Mouse (Mus musculus) heart, postnatal 36 days (tissue): ENCODE measurements at regions not wholly inside any gene's neighbourhood (a gene's known extent, or its start where the extent isn't known, plus 50 kb on each side); places are given as distances from the start of the nearest gene placed in this dataset.
"Not testable (repeated sequence)": the region's sequence is repeated elsewhere in the genome, so short reads cannot be mapped to it uniquely, and the experiment has no call there.

ENCODE experiments used
- DNase-seq, 2 experiments: peaks; one replicate each; pipeline ENCODE4 v3.0.0; 2021 to 2022
- intact Hi-C: fragments of 180-260 bp; cut with DNase I; formaldehyde crosslinking; loops from one replicate; pipeline ENCODE4 v1.15.1; 2025

GRCm38 (mm10) chrX:166809165-166809564 is 223.6 kb upstream of the Egfl6 start:
- no peak for DNase-seq
- intact Hi-C loops, result no loop called here

DNA sequence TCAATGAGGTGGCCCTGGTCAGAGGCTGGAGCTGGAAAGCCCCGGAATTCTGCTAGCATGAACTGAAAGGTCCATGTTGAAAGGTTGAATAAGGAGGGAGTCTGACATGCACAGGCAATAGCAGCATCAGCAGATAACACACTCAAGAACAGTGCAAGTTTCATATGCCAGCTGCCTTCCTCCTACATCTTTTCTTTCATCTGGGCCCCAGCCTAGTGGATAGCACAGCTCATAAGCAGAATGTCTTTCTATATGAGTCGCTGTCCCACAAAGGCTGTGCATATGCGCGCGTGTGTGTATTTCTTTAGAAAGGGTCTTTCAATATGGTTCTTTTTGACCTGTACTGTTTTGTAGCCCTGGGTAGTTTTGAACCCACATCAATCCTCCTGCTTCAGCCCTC is 222.7 kb upstream of the Egfl6 start:
- no peak for DNase-seq
- intact Hi-C loops, result no loop called here

DNA sequence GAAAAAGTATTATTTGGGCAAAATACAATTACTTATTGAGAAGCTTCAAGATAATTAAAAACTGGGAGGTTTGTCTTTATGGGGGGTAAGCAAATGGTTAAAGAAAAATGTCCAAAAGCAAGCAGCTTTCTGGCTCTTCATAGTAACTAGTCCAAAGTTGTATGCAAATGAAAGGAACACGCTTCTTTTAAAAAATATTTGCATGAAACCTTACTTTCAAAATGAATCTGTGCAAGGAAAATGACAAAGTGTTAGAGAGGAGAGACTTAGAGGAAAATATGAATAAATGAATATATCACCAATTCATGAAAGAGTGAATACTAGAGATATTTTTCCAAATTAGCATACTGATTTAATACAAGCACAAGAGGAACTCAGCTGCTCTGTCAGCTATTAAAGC is 220.4 kb upstream of the Egfl6 start:
- intact Hi-C loops, result no loop called here
- DNase-seq, result no peak

- no peak for DNase-seq
- intact Hi-C loops, result no loop called here
These were observed 220.0 kb upstream of the Egfl6 start for GRCm38 (mm10) chrX:166805480-166805879.

GRCm38 (mm10) chrX:166803246-166803645 is 217.7 kb upstream of the Egfl6 start:
- intact Hi-C loops, result no loop called here
- DNase-seq, result no peak

DNA sequence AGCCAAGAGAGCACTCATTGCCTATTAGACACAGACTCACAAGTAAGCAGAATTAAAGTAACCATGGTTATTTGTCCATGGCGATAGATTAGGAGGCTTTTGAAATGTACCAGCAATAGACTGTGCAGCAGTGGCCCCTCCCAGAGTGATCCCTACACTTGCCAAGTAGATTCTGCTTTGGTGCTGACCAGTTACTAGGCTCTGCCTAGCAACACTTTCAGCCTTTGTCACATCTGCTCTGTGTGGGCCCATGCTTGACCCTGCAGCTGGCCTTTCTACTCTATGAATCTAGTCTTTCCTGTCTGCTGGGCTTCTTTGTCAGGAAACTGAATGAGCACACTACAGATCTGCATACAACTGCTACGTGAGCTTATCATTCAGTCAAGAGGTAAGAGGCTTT is 215.5 kb upstream of the Egfl6 start:
- intact Hi-C loops, result no loop called here
- DNase-seq, result no peak

- intact Hi-C loops, result loop anchor here (5.0 kb wide), 1 partner anchor 133 kb away; no protein-coding TSS in a partner anchor
- no peak for DNase-seq
These were observed 210.1 kb upstream of the Egfl6 start for GRCm38 (mm10) chrX:166795651-166796050.

DNA sequence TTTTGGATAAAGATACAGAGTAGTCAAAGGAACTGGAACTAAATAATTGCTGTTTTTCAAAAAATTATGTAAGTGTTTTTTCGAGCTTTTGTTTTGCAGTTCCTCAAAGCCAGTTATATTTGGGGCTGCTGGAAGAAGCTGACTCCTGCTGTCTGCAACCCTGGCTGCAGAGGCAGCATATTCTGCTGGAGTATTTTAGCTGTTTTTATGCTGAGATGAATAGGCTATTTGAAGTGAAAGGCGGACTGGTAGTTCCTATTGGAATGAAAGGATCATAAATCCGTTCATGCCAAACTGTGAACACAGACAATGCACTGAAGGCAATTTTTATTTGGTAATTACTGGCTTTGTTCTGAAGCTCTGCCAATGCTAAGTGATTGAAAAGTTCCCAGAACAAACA is 203.5 kb upstream of the Egfl6 start:
- intact Hi-C loops, result no loop called here
- DNase-seq, result no peak

GRCm38 (mm10) chrX:166787137-166787536 is 201.6 kb upstream of the Egfl6 start:
- intact Hi-C loops, DNase-seq: not testable (repeated sequence)

GRCm38 (mm10) chrX:166785615-166786014 is 200.1 kb upstream of the Egfl6 start:
- intact Hi-C loops, result no loop called here

DNA sequence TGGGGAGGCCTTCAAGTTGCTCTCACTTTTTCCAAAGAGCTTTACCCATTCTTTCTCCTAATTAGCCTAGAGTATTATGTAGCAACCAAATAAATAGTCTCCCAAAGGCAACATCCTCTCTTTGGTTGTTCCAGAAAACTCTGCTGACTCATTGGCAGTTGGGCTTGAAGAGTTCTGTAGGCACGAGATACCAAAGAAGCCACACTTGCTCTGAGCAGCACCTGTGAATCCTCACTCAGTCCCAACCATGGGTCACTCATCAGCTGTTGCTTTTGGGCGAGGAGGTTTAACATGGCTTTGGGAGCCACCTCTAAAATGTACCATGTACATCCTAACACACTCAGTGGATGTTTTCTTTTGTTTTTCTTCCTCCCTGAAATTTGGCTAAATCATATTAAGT is 197.9 kb upstream of the Egfl6 start:
- no peak for DNase-seq
- intact Hi-C loops, result no loop called here

More at GRCm38 (mm10) chrX:166785615-166786014, 200.1 kb upstream of the Egfl6 start:
- no peak for DNase-seq

DNA sequence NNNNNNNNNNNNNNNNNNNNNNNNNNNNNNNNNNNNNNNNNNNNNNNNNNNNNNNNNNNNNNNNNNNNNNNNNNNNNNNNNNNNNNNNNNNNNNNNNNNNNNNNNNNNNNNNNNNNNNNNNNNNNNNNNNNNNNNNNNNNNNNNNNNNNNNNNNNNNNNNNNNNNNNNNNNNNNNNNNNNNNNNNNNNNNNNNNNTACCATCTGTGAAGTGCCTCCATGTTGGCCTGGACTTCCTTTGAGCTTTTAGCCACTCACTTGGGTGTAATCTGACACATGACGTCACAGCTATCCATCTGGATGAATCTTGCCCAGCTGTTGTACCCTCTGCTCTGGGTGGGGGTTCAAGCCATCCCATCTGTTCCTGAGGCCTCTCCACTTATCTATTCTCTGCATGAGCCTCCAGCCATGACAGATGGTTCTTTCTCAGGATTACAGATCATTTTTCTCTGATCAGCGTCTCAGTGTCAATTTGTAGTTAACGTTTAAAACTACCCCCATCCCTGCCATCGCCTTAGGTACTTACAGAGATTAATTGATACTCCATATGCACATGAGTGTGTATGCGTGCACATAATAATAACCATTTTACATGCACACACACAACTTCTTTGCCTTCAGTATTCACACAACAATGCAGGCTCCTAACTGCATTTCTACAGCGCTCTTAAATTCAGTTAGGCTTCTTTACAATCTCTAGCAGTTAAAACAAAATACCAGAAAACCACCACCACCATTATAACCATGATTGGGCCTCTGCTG is 194.0 kb upstream of the Egfl6 start:
- intact Hi-C loops, result no loop called here
- no peak for DNase-seq

DNA sequence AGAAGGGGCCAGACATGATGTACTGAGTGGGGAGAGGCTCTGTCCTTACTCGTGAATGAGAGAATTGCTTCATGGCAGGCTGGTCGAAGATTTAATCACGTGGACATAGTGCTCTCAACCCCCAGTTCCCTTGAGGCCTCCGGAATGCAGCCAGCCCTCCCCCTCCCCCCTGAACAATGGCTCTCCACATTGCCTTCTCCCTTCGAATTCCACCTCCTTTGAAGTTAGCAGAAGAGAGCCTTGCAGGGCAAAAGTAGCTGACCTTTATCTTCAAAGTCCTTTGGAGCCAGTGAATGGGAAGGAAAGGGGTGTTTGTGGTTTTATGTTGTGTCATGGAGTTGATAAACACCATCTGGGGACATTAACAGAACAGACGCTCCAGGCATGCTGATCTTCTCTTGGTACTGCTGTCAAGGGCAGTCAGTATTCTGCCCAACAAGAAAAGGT is 187.9 kb upstream of the Egfl6 start:
- intact Hi-C loops, result no loop called here
- peak; percentile 3 to 4 for DNase-seq

DNA sequence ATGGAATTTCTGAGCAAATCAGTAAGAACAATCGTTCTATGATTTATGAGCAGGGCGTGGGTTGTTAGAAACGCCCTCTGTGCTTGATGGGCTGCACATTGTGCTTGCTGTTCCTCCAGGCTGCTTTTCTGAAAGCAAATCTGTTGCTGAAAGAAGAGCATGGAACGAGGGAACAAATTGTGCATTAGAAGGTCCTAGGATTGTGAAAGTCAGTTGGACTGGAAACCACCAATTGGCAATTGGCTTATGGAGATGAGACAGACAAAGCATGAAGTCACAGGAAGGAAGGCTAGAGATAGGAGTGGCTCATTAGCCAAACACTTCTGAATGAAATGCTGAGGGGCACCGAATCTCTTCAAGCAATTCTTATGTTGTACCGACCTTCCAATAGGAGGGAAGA is 181.5 kb upstream of the Egfl6 start:
- DNase-seq, result peak in 1 of 2 experiments; percentile 5
- intact Hi-C loops, result no loop called here

- DNase-seq, result no peak
- intact Hi-C loops, result no loop called here
These were observed 180.1 kb upstream of the Egfl6 start for GRCm38 (mm10) chrX:166765647-166766046.

- no peak for DNase-seq
- intact Hi-C loops, result no loop called here
These were observed 176.6 kb upstream of the Egfl6 start for GRCm38 (mm10) chrX:166762098-166762497.

GRCm38 (mm10) chrX:166757152-166757551 is 171.6 kb upstream of the Egfl6 start:
- intact Hi-C loops, result loop anchor here (5.0 kb wide), 1 partner anchor 50 kb away; no protein-coding TSS in a partner anchor

DNA sequence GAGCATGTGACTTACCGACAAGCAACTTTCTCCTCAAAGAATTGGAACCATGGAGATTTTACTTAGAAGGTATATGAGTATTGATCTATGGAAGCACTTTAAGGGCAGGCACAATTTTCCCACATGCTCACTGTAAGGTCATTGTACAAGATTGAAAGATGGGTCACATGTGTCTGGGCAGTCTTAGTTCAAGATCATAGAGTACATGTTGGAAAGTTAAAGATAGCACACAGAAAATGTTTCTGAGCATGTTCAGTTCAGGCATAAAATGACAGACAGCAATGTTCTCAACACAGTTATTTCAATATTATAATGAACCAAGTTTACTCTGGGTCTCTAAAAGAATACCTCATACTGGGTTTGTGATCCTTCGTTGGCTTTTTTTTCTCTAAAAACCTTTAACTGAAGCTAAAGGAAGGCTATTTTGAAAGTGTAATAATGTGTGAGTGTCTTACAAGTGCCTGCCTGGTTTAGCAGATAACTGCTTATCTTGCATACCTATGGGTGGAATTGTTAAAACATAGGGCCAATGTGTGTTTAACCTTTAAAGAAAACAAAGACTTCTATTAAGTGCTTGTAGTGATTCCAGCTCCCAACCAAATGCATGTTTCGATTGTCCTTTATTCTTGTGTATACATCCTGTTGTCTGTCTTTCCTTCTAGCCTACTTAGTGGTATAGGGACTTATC is 169.6 kb upstream of the Egfl6 start:
- DNase-seq, result no peak
- intact Hi-C loops, result loop anchor here (5.0 kb wide), 1 partner anchor 48 kb away; no protein-coding TSS in a partner anchor

More at GRCm38 (mm10) chrX:166757152-166757551, 171.6 kb upstream of the Egfl6 start:
- no peak for DNase-seq

- intact Hi-C loops, result no loop called here
- no peak for DNase-seq
These were observed 163.6 kb upstream of the Egfl6 start for GRCm38 (mm10) chrX:166749055-166749679.

DNA sequence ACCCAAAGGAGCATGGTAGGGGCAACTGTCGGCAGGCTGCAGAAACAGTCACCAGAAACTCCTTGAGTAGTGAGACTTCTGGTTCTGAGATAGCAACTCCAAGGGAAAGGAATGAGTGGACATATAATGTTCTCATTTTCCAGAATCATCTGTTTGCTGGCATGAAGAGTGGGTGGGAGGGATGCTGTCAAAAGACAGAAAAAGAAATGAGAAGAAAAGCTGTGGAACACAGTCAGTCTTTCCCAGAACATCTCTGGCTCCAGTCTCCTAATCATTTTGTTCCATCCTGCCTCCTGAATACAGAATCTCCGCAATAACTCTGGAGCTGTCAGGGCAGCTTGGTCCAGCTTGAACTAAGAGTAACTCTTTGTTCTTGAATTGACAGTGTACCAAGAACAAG is 145.8 kb upstream of the Egfl6 start:
- no peak for DNase-seq
- intact Hi-C loops, result no loop called here

GRCm38 (mm10) chrX:166728622-166728928 is 143.1 kb upstream of the Egfl6 start:
- intact Hi-C loops, result loop anchor here (5.0 kb wide), 1 partner anchor 249 kb away; no protein-coding TSS in a partner anchor

More at GRCm38 (mm10) chrX:166728622-166728928, 143.1 kb upstream of the Egfl6 start:
- DNase-seq, result no peak
